Mouse (Mus musculus): ENCODE results near the gene Tpo. TPM values are rescaled to one million over a fixed set of nuclear protein-coding genes. Genes with fewer than 3 reads are reported as not detected.

Gene Tpo
- polyA plus RNA-seq, 1 experiment from 2014 or later: 0.14 TPM

GRCm38 (mm10) chr12:30023491-30023890, 108.9 kb downstream of the Tpo start:
- no peak overlapping the region for H3K4me3 ChIP-seq (replicated peaks; ENCODE audit: low read depth, low read length)
- WGBS: 17% methylated on average over 3 of the region's 3 CpGs

GRCm38 (mm10) chr12:30020447-30020846, 112.0 kb downstream of the Tpo start:
- ATAC-seq (ENCODE audit: low FRiP score, low TSS enrichment) (no peak), DNase-seq (no peak)
- no peak overlapping the region for H3K27ac ChIP-seq (replicated peaks; ENCODE audit: low read depth, low read length)
- H3K9ac ChIP-seq (replicated peaks; ENCODE audit: low read length): no peak overlapping the region
- H3K27me3 ChIP-seq (ENCODE audit: control insufficient read depth, insufficient read depth, low read length): no peaks in the 10 kb centered on the region
- no peak overlapping the region for H3K4me3 ChIP-seq (replicated peaks; ENCODE audit: low read depth, low read length)
- H3K36me3 ChIP-seq (ENCODE audit: control insufficient read depth, insufficient read depth, low read length): peaks cover 28% of the 10 kb centered on the region
- no peaks in the 10 kb centered on the region for H3K4me1 ChIP-seq (ENCODE audit: control insufficient read depth, insufficient read depth, low read length)
- no peak overlapping the region for H3K4me2 ChIP-seq (ENCODE audit: low read length)
- H3K9me3 ChIP-seq (ENCODE audit: control insufficient read depth, low read length): no peaks in the 10 kb centered on the region

More at GRCm38 (mm10) chr12:30023491-30023890, 108.9 kb downstream of the Tpo start:
- H3K9me3 ChIP-seq (ENCODE audit: control insufficient read depth, low read length): no peaks in the 10 kb centered on the region
- no peak overlapping the region for H3K27ac ChIP-seq (replicated peaks; ENCODE audit: low read depth, low read length)
- DNase-seq (no peak), ATAC-seq (ENCODE audit: low FRiP score, low TSS enrichment) (no peak)
- H3K36me3 ChIP-seq (ENCODE audit: control insufficient read depth, insufficient read depth, low read length): 0 out of 2 replicates have a peak, but pooled peaks cover 5% of the 10 kb centered on the region
- H3K9ac ChIP-seq (replicated peaks; ENCODE audit: low read length): no peak overlapping the region
- H3K27me3 ChIP-seq (ENCODE audit: control insufficient read depth, insufficient read depth, low read length): no peaks in the 10 kb centered on the region
- H3K4me1 ChIP-seq (ENCODE audit: control insufficient read depth, insufficient read depth, low read length): no peaks in the 10 kb centered on the region
- no peak overlapping the region for H3K4me2 ChIP-seq (ENCODE audit: low read length)

- WGBS: 88% methylated on average over 3 of the region's 3 CpGs
- H3K36me3 ChIP-seq (ENCODE audit: control insufficient read depth, insufficient read depth, low read length): peaks cover 60% of the 10 kb centered on the region
Measured at GRCm38 (mm10) chr12:30017131-30017530, 115.3 kb downstream of the Tpo start.

GRCm38 (mm10) chr12:30015501-30015900, 116.9 kb downstream of the Tpo start:
- DNase-seq (no peak), ATAC-seq (ENCODE audit: low FRiP score, low TSS enrichment) (no peak)
- Histone ChIP-seq H3K4me3 (replicated peaks; ENCODE audit: low read depth, low read length) (no peak overlapping the region), H3K27ac (replicated peaks; ENCODE audit: low read depth, low read length) (no peak overlapping the region), H3K9ac (replicated peaks; ENCODE audit: low read length) (no peak overlapping the region), H3K27me3 (ENCODE audit: control insufficient read depth, insufficient read depth, low read length) (no peaks in the 10 kb centered on the region), H3K4me2 (ENCODE audit: low read length) (no peak overlapping the region), H3K9me3 (ENCODE audit: control insufficient read depth, low read length) (no peaks in the 10 kb centered on the region), H3K4me1 (ENCODE audit: control insufficient read depth, insufficient read depth, low read length) (no peaks in the 10 kb centered on the region), H3K36me3 (ENCODE audit: control insufficient read depth, insufficient read depth, low read length) (peaks cover 72% of the 10 kb centered on the region)
- 87% methylated on average over 9 of the region's 9 CpGs for WGBS

More at GRCm38 (mm10) chr12:30017131-30017530, 115.3 kb downstream of the Tpo start:
- Histone ChIP-seq H3K27ac (replicated peaks; ENCODE audit: low read depth, low read length) (no peak overlapping the region), H3K4me2 (ENCODE audit: low read length) (no peak overlapping the region), H3K4me1 (ENCODE audit: control insufficient read depth, insufficient read depth, low read length) (no peaks in the 10 kb centered on the region), H3K9ac (replicated peaks; ENCODE audit: low read length) (no peak overlapping the region), H3K9me3 (ENCODE audit: control insufficient read depth, low read length) (no peaks in the 10 kb centered on the region), H3K4me3 (replicated peaks; ENCODE audit: low read depth, low read length) (no peak overlapping the region), H3K27me3 (ENCODE audit: control insufficient read depth, insufficient read depth, low read length) (no peaks in the 10 kb centered on the region)
- ATAC-seq (ENCODE audit: low FRiP score, low TSS enrichment) (no peak), DNase-seq (no peak)

- H3K36me3 ChIP-seq (ENCODE audit: control insufficient read depth, insufficient read depth, low read length): peaks cover 83% of the 10 kb centered on the region
- no peak overlapping the region for H3K4me2 ChIP-seq (ENCODE audit: low read length)
- no peak for ATAC-seq (ENCODE audit: low FRiP score, low TSS enrichment)
- no peak overlapping the region for H3K4me3 ChIP-seq (replicated peaks; ENCODE audit: low read depth, low read length)
- no peak for DNase-seq
- H3K4me1 ChIP-seq (ENCODE audit: control insufficient read depth, insufficient read depth, low read length): peaks cover under 1% of the 10 kb centered on the region; the same call in 1 of the 2 replicates
- H3K9me3 ChIP-seq (ENCODE audit: control insufficient read depth, low read length): no peaks in the 10 kb centered on the region
- no peak overlapping the region for H3K27ac ChIP-seq (replicated peaks; ENCODE audit: low read depth, low read length)
- H3K9ac ChIP-seq (replicated peaks; ENCODE audit: low read length): no peak overlapping the region
- no peaks in the 10 kb centered on the region for H3K27me3 ChIP-seq (ENCODE audit: control insufficient read depth, insufficient read depth, low read length)
- 85% methylated on average over 5 of the region's 5 CpGs for WGBS
Measured at GRCm38 (mm10) chr12:30008741-30009140, 123.7 kb downstream of the Tpo start.

- H3K27me3 ChIP-seq (ENCODE audit: control insufficient read depth, insufficient read depth, low read length): no peaks in the 10 kb centered on the region
- 86% methylated on average over 9 of the region's 9 CpGs for WGBS
- H3K9ac ChIP-seq (replicated peaks; ENCODE audit: low read length): no peak overlapping the region
- no peaks in the 10 kb centered on the region for H3K9me3 ChIP-seq (ENCODE audit: control insufficient read depth, low read length)
- H3K4me2 ChIP-seq (ENCODE audit: low read length): no peak overlapping the region
- DNase-seq: no peak
- H3K27ac ChIP-seq (replicated peaks; ENCODE audit: low read depth, low read length): no peak overlapping the region
- ATAC-seq (ENCODE audit: low FRiP score, low TSS enrichment): no peak
- H3K36me3 ChIP-seq (ENCODE audit: control insufficient read depth, insufficient read depth, low read length): peaks cover 83% of the 10 kb centered on the region
- no peak overlapping the region for H3K4me3 ChIP-seq (replicated peaks; ENCODE audit: low read depth, low read length)
- H3K4me1 ChIP-seq (ENCODE audit: control insufficient read depth, insufficient read depth, low read length): peaks cover 4% of the 10 kb centered on the region; the same call in 1 of the 2 replicates
Measured at GRCm38 (mm10) chr12:30006586-30006985, 125.8 kb downstream of the Tpo start.

Other genes with a start within 250 kb of the Tpo start
- 39.8 and 57.8 TPM in 2 replicates for gene Pxdn, start 195.0 kb downstream of the Tpo start, polyA plus RNA-seq (2014; fragmentation: Nextera tagmentation; extraction: Ambion mirVana)
- gene Sntg2, start 240.8 kb upstream of the Tpo start, polyA plus RNA-seq (2014; fragmentation: Nextera tagmentation; extraction: Ambion mirVana): 4.3 and 4.9 TPM in 2 replicates